Mouse (Mus musculus) right cerebral cortex, postnatal 36 days (tissue): Measurements from ENCODE around the gene Lmntd2.
"Not testable (repeated sequence)": the region's sequence is repeated elsewhere in the genome, so short reads cannot be mapped to it uniquely, and the experiment has no call there.

Experiments used
- DNase-seq, 2 experiments: peaks; one replicate each; pipeline ENCODE4 v3.0.0; 2022; ENCODE audit warnings: low spot score in 2 of 2, mixed read lengths in 1 of 2

Lmntd2 gene

DNA sequence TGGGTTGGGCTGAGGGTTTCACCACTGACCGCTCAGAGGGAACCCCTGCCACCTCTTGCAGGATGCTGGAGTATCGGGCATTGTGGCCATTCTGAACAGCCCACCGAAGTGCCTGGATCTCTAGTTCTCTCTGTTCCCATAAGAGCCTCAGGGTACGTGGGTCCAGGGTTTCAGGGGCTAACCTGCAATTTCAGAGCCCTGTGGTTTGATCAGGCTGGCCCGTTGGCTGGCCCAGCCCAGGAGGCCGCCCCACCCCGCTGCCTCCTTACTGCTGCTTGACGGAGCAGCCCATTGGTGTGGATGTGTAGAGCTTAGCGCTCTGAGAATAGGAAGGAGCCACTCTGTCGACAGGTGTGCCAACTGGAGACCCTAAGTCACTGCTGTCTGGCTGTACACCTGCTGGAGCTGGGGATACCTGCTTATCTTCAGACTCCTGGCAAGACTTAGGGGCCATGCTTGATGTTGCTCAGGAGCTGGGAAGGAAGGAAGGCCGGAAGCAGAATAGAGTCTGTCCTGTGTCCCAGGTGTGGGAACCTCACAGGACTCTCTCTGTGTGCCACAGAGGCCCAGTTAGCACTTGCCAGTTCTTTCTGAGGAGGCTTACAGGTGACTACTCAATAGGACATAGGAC, at the start of gene Lmntd2:
Gene Lmntd2, minus strand, starts transcription at position 476 of the 631 bp plus-strand sequence.
- no peak for DNase-seq

DNA sequence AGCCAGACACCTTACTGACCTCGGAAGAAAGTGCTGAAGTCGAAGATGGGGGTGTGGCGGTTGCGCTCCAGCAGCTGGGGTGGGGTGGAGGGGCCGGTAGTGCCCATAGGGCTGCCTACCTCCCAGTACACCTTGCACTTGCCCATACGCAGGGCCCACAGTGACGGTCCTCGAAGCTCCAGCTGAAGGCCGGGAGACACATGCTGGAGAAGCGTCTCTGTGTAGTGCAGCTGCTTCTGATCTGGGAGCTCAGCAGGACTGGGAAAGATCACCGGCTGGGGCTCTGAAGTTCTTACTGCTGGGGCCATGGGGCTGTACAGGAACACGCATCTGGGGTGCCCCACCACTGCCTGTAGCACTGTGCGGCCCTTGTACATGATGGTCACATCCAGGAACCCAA, 49.8 kb upstream of the Lmntd2 start:
- DNase-seq: no peak

DNA sequence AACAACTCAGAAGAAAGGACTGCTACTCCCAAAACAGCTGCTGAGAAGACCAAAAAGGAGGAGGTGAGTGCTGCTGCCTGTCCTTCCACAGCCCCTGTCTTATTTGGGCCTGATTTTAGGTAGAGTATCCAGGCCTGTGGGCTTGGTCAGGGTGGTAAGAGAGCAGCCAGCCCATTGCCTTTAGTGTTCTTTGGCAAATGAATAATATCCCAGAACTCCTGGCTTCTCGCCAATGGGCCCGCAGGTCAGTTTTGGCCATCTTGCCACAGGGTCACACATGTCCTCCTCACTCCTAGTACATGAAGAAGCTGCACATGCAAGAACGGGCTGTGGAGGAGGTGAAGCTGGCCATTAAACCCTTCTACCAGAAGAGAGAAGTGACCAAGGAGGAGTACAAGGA, 47.6 kb upstream of the Lmntd2 start:
- no peak for DNase-seq

DNA sequence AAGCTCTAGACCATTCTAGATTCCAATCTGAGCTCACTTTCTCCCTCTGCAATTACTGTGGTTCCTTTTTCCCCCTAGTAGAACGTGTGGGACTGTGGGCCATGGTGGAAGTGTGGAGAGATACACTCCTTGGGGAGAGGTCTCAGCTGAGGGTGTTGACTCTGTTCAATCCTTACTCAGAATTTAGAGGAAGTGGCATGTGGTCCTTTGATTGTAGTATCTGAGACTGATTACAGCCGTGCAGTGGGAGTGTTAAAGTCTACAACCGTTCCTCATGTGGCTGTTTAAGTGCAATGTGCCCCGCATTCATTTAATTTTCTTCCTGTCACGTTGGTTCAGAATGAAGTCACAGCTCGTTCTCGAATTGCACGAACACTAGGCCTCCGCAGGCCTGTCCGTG, 42.3 kb upstream of the Lmntd2 start:
- no peak for DNase-seq

DNA sequence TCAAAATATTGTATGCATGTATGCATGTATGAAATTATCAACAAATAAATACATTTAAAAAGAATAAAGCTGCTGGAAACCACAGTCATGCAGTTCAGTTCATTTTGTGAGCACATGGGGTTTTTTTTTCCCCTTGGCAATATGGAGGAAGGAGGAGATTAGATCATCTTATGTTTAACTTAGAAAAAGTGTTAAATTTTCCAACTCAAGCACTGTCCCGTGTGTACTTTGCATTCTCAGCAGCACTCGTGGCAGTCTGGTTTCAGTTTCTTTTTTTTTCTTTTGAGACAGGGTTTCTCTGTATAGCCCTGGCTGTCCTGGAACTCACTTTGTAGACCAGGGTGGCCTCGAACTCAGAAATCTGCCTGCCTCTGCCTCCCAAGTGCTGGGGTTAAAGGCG, 36.6 kb upstream of the Lmntd2 start:
- DNase-seq: not testable (repeated sequence)

DNA sequence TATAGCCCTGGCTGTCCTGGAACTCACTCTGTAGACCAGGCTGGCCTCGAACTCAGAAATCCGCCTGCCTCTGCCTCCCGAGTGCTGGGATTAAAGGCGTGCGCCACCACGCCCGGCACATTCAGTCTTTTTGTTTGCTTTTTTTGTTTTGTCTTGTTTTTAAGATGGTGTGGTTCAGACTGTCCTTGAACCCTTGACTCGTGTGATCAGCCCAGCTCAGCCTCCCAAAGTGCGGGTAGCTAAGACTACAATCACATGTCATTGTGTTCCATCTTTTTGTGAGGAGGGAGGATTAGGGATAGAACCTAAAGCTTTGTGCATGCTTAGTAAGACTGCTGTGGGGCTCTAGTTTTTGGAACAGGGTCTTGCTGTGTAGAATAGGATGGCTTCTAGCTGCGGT, 17.7 kb upstream of the Lmntd2 start:
- DNase-seq: no peak

DNA sequence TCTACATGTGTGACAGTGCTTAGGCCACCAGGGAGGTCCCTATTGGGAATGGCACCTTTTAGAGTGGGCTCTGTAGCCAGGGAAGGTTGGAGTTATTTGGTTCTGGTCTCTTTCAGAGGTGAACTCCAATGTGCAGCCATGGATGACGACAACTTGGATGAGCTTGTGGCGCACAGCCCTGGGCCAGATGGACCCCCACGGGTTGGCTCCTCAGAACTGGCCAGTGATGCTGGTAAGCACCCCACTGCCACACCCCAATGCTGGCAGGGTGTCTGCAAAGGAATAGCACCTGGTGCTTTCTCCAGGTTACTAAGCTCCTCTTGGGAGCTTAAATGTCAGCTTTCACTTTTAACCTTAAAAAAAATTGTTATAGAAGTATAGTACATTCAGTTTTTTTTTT, 17.2 kb upstream of the Lmntd2 start:
- DNase-seq: no peak

DNA sequence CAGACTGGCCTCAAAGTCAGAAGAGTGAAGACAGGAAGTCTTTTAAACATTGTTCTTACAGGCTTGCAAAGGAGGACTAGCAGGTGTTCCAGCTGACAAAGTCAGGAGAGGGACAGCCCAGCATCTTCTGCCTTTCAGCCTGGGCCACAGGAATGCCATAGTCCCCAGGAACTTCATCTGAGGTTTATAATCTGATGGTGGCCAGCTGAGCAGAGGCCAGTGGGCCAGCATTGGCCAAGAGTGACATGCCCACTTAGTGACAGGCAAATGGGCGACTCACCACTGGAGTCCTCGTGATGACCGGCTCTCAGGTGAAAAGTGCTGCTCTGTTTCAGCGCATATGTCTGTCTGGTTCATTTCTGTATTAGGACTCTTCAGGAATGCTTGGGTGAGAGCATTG, 16.7 kb upstream of the Lmntd2 start:
- DNase-seq: no peak

DNA sequence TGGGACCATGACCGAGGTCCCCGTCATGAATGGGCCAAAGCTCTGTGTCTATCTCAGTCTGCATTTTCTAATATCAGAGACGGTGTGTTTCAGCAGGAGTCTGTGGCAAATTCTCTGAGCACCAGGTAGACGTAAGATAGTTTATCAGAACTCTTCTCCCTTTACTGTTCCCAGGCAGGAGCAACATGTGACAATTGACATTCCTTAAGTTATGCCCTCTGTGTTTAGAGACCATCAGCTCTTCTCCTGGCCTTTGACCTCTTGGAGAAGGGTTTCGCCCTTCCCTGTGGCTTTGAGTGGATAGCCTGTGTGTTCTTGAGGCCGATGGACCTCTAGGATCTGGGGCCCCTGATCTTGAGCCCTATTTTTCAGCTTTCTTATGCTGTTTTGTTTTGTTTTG, 15.8 kb upstream of the Lmntd2 start:
- no peak for DNase-seq

DNA sequence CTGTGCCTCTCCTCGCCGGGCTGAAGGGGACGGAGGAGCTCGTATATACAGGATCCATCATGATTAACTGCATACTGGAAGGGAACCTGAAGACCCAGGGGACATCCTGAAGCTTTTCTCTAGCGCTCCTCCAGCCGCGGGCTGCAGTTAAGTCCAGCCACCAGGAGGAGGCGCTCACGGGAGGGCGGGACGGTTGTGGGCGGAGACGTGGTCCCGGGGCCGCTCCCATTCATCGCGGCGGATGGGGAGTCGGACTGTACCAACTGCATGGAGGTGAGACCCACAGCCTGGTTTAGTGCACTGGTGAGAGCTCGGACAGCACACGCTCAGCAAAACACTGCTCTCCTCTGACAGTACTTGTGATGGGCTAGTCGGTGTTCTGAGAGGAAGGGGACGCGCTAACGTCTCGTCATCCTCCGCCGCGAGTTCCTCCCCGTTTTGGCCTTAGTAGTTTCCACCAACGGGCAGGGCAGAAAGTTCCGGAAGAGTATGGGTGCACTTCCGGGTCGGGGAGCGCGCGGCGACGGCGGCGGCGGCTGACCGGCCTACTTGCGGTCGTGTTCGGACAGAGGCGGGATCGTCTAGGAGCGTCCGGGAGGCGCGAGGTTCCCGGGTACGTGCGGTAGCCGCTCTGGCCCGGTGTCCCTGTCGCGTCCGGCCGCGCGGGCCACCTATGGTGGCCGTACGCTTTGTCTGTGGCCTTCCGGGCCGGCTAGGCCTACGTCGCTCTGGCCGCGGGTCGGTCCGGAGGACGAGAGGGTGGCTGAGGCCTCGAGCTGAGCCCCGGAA, 14.6 kb upstream of the Lmntd2 start, which contains the start of gene Phrf1:
Gene Phrf1, plus strand, starts transcription at position 506 of the 789 bp plus-strand sequence.
- DNase-seq: peak; percentile 78 to 83

DNA sequence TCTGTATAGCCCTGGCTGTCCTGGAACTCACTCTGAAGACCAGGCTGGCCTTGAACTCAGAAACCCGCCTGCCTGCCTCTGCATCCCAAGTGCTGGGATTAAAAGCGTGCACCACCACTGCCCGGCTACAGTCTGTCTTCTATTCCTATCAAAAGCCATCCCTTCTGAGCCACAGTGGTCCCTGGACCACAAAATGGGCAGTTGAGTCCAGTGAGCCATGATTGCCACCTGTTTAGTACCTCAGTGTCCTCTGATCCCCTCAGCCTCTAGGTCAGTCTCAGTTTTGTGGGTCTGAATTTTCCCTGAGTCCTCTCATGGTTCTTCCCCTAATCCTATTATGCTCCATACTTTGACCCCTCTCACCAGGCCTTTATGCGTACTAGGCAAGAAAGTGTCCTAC, 13.9 kb upstream of the Lmntd2 start:
- DNase-seq: no peak

DNA sequence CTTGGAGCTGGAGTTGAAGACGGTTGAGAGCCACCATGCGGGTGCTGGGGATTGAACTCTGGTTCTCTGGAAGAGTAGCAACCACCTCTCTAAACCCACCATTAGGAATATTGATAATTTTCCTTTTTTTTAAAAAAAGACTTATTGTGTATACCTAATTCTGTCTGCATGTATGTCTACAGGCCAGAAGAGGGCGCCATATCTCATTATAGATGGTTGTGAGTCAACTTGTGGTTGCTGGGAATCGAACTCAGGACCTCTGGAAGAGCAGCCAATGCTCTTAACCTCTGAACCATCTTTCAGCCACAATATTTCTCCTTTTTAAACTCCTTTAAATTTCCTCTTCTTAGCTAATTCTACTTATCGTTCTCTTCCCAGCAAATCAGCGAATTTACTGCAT, 12.7 kb upstream of the Lmntd2 start:
- DNase-seq: no peak

DNA sequence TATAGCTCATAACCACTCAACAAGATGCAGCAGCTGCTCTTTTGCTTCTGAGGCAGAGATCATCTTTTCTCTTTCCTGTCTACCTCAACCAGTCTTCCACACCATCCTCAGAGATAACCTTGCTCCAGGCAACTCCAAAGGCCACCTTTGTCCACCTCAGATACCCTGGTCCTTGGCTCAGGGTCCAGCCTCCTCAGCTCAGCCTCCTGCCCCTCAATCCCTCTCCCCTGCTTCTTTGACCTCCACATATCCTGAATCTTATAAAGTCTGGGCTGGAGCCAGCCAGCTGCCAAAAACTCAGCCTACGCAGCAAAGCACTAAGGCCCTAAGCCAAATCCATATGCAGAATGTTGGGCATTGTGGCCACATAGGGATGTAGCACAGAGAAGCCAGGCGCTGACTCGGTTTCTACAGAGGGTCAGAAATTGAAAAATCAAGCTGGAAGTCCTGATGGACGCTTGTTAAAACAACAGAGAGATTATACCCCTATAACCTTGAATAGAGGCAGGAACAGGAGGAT, 8.9 kb upstream of the Lmntd2 start:
- DNase-seq: no peak

DNA sequence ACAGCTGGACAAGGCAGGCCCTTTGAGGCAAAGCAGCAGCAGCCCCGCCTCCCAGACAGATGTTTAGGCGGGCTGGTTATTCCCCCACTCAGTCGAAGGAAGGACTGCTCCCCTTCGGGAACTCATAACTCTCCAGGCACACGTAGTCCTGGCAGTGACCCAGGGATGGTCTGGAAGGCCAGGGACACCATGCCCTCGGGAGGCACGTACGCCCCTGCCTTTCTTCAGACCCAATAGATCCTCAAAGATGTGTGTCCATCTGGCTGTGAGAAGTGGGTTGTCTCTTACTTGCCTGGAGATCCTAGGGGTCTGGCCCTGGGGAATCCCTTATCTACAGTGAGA, 8.2 kb upstream of the Lmntd2 start:
- DNase-seq: no peak

DNA sequence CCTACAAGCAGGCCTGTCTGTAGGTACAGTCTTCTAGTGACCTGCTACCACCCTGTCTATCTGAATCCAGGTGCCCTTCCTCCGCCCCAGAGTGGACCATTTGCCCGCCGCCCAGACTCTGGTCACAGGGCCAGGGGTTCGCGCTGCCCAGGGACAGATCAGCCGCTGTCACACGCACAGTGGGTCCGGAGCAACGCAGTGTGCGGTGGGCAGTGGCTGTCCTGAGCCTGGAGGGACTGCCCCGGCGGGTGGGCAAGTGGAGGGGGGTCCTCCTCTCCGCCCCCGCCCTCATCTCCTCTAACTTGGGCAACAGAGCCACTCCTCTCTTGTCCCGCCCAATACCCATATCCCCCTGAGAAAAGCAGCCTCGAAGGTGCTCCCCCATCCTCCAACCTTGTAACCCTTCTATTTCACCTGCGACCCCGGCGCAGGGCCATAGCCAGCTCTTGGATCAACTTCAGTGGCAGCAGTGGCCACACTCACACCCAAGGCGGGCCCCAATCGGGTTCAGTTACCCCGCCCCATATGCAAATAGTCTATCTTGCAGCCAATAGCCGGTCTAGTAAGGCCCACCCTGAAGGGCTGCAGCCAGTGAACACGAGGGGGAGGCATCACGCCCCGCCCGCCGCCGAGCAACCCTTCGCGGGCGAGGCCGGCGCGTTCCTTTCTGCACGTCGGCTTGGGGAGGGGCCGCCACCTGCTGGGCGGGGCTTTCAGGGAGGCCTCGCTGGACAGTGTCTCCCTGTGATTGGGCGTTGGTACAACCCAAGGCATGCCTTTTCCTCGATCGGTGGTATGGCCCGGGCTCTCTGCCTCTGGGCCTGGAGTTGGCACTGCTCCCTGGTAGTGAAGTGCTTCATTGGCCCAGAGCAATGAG, 7.6 kb upstream of the Lmntd2 start:
- DNase-seq: peak; percentile 90 to 93

DNA sequence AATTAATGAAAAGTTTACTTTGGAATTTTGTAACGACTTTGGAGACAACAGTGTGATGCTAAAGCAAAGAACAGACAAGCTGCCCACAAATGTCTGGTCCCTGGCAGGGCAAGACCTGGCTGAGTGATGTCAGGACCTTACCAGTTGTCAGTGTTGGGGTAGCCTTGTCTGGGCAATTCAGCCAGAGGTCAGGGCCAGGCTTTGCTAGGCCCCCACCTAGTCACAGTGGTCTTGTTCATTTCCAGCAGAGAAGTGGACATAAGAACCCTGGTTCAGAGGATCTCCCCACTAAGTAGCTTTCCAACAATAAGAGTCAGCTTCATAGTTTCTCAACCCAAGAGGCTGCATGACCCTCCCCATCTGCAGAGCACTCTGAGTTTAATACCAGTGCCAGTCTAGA, 6.5 kb upstream of the Lmntd2 start:
- no peak for DNase-seq

DNA sequence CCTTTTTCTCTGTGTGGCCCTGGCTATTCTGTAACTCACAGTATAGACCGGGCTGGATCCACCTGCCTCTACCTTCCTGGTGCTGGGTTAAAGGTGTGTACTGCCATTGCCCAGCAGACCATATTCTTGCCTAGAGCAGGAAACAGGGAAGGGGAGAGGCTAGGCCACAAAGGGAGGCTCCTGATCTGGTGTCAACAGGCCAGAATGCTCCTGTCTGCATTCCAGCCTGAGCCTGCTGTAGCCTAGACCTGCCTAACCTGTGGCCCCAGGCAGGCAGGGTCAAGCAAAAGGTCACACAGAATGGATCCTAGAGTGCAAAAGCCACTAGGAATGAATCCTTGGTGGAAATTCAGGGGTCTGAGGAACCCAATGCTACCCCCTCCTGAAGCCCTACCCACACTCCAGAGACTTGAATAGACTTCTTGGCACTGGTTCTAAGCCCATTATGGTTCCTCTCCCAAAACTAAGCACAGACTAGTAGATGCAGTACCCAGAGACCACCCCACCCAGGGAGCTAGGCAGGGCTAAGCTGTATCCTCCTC, 5.7 kb upstream of the Lmntd2 start:
- DNase-seq: no peak

DNA sequence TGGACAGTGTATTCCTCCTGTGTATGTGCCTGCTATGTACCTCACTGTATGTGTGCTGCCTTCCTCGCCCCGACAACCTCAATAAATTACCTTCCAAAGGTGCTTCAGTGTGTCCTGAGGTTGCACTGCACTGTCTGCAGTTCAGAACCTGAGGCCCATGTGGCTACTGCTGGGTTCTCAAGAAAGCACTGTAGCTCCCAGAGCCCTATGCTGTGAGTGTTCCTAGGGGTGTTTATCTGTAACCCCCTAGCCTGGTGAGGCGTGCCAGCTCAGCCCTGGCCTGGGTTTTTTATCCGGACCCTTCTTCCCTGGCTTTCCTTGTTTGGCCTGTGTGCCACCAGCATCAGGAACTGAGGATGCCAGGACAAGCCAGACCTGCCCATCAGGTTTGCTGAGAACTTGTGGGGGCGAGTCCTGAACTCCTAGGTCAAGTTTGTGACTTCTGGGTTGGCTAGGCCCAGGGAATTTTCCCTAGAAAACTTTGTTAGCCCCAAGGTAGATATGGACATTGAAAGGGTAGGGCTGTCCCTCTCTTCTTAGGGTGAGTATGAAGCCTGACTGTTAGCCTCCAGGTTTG, 4.8 kb upstream of the Lmntd2 start:
- DNase-seq: no peak

DNA sequence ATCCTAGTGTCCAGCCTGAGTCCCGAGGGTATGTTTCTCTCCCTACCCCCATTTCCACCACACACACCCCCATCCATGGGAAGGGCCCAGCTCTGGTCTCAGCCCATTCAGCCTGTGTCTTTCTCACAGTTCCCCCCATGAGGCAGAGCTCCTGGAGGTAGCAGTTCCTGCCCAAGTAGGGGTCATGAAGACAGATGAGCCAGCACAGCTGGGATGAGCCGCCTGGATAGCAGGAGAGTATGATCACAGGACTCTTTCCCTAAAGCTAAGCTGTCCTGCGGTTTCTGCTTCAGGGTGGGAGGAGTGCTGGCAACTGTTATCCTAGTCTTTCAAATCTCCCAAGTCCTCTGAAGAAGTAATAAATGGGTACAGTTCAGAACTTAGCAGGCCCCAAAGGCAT, 4.3 kb upstream of the Lmntd2 start:
- no peak for DNase-seq

DNA sequence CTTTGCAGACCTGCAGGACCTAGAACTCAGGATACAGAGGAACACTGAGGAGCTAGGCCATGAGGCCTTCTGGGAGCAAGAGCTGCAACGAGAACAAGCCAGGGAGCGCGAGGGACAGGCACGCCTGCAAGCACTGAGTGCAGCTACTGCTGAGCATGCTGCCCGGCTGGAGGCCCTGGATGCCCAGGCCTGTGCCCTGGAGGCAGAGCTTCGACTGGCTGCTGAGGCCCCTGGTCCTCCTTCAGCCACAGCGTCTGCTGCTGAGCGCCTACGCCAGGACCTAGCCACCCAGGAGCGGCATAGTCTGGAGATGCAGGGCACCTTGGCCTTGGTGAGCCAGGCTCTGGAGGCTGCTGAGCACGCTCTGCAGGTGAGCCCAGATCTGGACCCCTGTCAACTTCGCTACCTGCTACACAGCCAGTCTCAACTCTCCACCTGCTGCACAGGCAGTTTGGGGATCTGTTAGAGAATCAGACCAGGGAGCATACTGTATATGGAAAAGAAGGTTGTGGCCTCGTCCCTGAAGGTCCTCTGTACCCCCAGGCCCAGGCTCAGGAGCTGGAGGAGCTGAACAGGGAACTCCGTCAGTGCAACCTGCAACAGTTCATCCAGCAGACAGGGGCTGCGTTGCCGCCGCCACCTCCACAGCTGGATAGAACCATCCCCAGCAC, 3.6 kb upstream of the Lmntd2 start:
- no peak for DNase-seq

DNA sequence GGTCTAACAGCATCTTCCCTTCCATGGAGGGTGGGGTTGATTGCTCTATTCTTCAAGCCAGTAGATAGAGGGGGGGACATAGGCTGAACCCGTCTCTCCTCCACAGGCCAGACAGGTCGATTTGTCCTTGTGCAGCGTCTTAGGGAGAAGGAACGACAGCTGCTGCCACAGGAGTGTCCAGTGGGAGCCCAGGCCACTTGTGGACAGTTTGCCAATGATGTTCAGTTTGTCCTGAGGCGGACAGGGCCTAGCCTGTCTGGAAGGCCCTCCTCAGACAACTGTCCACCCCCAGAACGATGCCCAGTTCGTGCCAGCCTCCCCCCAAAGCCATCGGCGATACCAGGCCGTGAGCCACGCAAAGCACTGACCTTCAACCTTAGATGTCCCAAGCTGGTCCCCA, 3.0 kb upstream of the Lmntd2 start:
- DNase-seq: no peak
